Mouse (Mus musculus): ENCODE results near the gene Smim20.

DNA sequence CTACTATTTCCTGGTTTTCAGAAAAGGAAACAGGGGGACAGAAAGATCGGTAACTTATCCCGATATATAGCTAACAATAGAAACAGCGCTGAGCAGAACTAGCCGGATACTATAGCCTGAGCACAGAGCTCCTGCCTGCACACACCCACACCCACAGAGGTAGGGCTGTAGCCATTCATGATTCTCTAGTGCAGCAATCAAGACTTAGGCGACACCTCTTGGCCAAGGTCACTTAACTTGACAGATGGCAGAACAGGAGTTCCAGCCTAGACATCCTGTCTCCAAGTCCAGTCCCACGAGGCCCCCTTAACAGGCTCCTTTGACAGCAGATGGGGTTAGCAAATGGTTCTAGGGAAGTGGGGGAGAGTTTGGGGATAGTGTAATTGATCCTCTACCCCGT, 56.2 kb downstream of the Smim20 start:
- TF ChIP-seq POLR2A (IDR thresholded peaks at IDR 0.05; ENCODE audit: low read depth, low read length) (no peak), CTCF (IDR thresholded peaks at IDR 0.05; ENCODE audit: extremely low read depth, insufficient read length, insufficient replicate concordance, low read depth, low read length) (no peak)
